Mouse (Mus musculus) C2C12 (cell line): ENCODE results near the gene Tmem256.

ENCODE experiments used
- CTCF ChIP-seq: IDR thresholded peaks from one replicate; pipeline ENCODE4 v1.5.1; 2011; ENCODE audit not compliant: control insufficient read depth, insufficient read depth, insufficient read length
- MAX ChIP-seq: IDR thresholded peaks from one replicate; pipeline ENCODE4 v1.6.1; 2011; ENCODE audit warnings: mild to moderate bottlenecking, control low read depth
- MYOD1 ChIP-seq: IDR thresholded peaks from one replicate; pipeline ENCODE4 v1.6.1; 2011; ENCODE audit warnings: low read depth; ENCODE audit not compliant: control insufficient read depth, insufficient read length

DNA sequence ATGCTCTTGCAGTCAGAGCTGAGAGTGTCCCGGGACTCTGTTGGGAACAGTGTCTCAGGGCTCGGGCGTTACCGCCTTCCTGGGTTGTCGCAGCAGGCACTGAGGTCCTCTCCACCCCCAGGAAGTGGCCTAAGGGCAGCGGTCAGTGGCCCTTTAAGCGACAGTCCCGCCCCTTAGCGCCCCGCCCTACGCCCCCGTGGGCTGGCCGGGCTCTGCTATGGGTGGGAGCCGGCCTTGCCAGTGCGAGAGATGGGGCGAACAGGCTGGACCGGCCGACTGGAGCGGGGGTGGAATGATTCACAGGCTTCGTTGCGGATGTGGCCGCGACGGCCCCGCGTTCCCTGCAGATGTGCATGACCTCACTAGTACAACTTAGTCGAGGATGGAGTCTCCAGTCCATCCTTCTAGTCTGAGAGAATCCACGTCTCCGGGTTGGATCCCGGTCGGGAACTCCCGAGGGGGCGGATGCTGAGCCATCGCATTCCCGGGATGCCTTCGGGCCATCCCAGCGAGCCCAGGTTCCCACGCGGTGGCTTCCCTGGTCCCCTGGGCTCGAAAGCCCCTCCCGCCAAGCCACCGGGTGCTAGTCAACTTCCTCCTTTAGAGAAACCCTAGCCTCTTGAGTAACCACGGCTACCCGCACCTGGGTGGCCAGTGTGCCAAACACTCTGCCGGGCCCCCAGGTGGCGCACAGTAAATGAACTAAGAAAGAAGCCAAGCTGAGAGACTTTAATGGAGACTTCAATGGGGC is 42.7 kb downstream of the Tmem256 start, which contains the start of gene Kctd11:
- TF ChIP-seq CTCF = no peak
- TF ChIP-seq MYOD1 = no peak
- peak; percentile 59 for TF ChIP-seq MAX
